Mouse (Mus musculus): ENCODE results near the gene Dst. TPM values are rescaled to one million over a fixed set of nuclear protein-coding genes. Genes with fewer than 3 reads are reported as not detected.

The Dst gene
- polyA plus RNA-seq (2017; shearing (Covaris generic)) = 10 to 100 TPM in 1 of 2 experiments, 1 to 10 TPM in 1; 7.5 to 15.8 TPM

GRCm38 (mm10) chr1:33908191-33908962, at the start of gene Dst:
Gene Dst (plus strand): TSS chr1:33908225.

GRCm38 (mm10) chr1:33907421-33908190, 419 bp upstream of the Dst start, which contains the start of gene Bend6:
Gene Bend6 (minus strand): TSS chr1:33907816.

Other genes with a start within 250 kb of the Dst start
- 10 to 100 TPM; 13.5 to 14.5 TPM for gene Prim2, start 238.4 kb upstream of the Dst start, polyA plus RNA-seq (2017; shearing (Covaris generic))
- gene Rab23, start 188.3 kb upstream of the Dst start, polyA plus RNA-seq (2017; shearing (Covaris generic)) = 10 to 100 TPM in 1 of 2 experiments, 1 to 10 TPM in 1; 4.7 to 10.8 TPM
- 1 to 10 TPM; 3.0 to 3.8 TPM for gene Bag2, start 150.4 kb upstream of the Dst start, polyA plus RNA-seq (2017; shearing (Covaris generic))
- gene Zfp451, start 93.6 kb upstream of the Dst start, polyA plus RNA-seq (2017; shearing (Covaris generic)) = 10 to 100 TPM; 27.7 to 34.0 TPM
- 1 to 10 TPM; 2.4 to 4.3 TPM for gene Bend6, start 409 bp upstream of the Dst start, polyA plus RNA-seq (2017; shearing (Covaris generic))